Mouse (Mus musculus): ENCODE measurements around the gene D10Wsu102e.
"Not testable (repeated sequence)": the region's sequence is repeated elsewhere in the genome, so short reads cannot be mapped to it uniquely, and the experiment has no call there.

DNA sequence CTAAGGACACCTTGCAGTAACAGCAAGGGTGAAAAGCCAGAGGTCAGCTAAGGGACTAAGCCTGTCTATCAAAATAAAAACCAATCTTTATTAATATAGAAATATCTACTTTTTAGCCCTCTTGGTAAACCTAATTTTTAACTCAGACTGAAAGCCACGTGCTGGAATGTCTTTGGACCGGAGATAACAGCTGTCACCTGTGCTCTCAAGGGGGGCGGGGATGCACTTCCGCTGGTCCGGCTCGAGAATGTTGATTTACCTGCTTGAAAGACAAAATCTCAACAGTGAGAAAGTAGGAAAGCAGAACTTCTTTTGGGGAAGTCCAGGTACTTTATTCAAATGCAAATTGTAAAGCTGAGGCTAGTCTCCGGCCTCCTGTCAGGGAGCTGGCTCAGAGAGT lies 40.9 kb downstream of the D10Wsu102e start:
- not testable (repeated sequence) for TF ChIP-seq FLI1 (IDR thresholded peaks at IDR 0.05; ENCODE audit: low read length); GATA1 (IDR thresholded peaks at IDR 0.05; ENCODE audit: borderline replicate concordance, low read length)
